Mouse (Mus musculus) liver, postnatal 0 days (tissue): Measurements from ENCODE around the gene Tfrc. TPM values are rescaled to one million over a fixed set of nuclear protein-coding genes. Genes with fewer than 3 reads are reported as not detected.
A peak's percentile ranks its signal among the peaks of the same experiment; 100 is the strongest.

Source experiments
- ATAC-seq: fragments of 200-750 bp; cut with Nextera tagmentation; 2 replicates; pipeline ENCODE4 v1.8.0; 2017; ENCODE audit warnings: mild to moderate bottlenecking, moderate library complexity
- DNase-seq: peaks from one replicate; pipeline ENCODE4 v3.0.0-alpha.2; 2016
- H3K27ac ChIP-seq: fragments of 300-500 bp; sonication (generic); 2 replicates; pipeline ENCODE4 v1.5.1; 2014; ENCODE audit warnings: antibody characterized with exemption, moderate library complexity, mild to moderate bottlenecking, low read depth
- H3K27me3 ChIP-seq: fragments of 300-500 bp; sonication (generic); 2 replicates; pipeline ENCODE4 v1.6.1; 2014; ENCODE audit warnings: low read length, control low read depth, mixed read lengths; ENCODE audit not compliant: insufficient read depth
- H3K36me3 ChIP-seq: fragments of 300-500 bp; sonication (generic); replicated peaks from 2 replicates; pipeline ENCODE4 v1.6.1; 2014; ENCODE audit warnings: mild to moderate bottlenecking, control low read depth, low read length, moderate library complexity, mixed read lengths; ENCODE audit not compliant: insufficient read depth
- H3K4me1 ChIP-seq: fragments of 300-500 bp; sonication (generic); 2 replicates; pipeline ENCODE4 v1.6.1; 2014; ENCODE audit warnings: antibody characterized with exemption, mild to moderate bottlenecking, control low read depth; ENCODE audit not compliant: insufficient read depth
- H3K4me2 ChIP-seq: fragments of 300-500 bp; sonication (generic); 2 replicates; pipeline ENCODE4 v1.6.1; 2014; ENCODE audit warnings: low read depth, mild to moderate bottlenecking, low read length, moderate library complexity, mixed read lengths
- H3K4me3 ChIP-seq: fragments of 300-500 bp; sonication (generic); 2 replicates; pipeline ENCODE4 v1.5.1; 2014; ENCODE audit warnings: low read depth, low read length
- H3K9ac ChIP-seq: fragments of 300-500 bp; sonication (generic); replicated peaks from 2 replicates; pipeline ENCODE4 v1.6.1; 2014; ENCODE audit warnings: mild to moderate bottlenecking, moderate library complexity
- H3K9me3 ChIP-seq: fragments of 300-500 bp; sonication (generic); 2 replicates; pipeline ENCODE4 v1.6.1; 2016; ENCODE audit warnings: mild to moderate bottlenecking, control low read depth, low read length, mixed read lengths
- CTCF ChIP-seq: sonication (generic); IDR thresholded peaks from 2 replicates; pipeline ENCODE4 v1.5.1; 2016; ENCODE audit warnings: antibody characterized with exemption, low read depth
- EP300 ChIP-seq: IDR thresholded peaks from 2 replicates; pipeline ENCODE4 v1.6.1; 2016; ENCODE audit warnings: antibody characterized with exemption, low read depth, mild to moderate bottlenecking
- WGBS: fragments of 180-500 bp; shearing (Covaris S2); extraction: QIAGEN DNeasy Blood & Tissue Kit; methylation state at CpG from one replicate; pipeline ENCODE4 v1.1.7; 2014; ENCODE audit not compliant: insufficient replicate concordance; 5-methylcytosine and 5-hydroxymethylcytosine counted together
- polyA plus RNA-seq: library from polyadenylated mRNA; unstranded; fragments of >200 nt; fragmentation: Nextera tagmentation; extraction: Ambion mirVana; gene quantifications from 2 replicates; pipeline ENCODE4 v1.2.1, GENCODE M21; 2015

Tfrc gene
- polyA plus RNA-seq, 1 experiment from 2014 or later, result 103 TPM

- DNase-seq, result no peak
- Histone ChIP-seq H3K36me3 (no peaks in the 10 kb centered on the region), H3K9me3 (no peaks in the 10 kb centered on the region), H3K4me1 (peaks cover 50% of the 10 kb centered on the region), H3K9ac (no peak overlapping the region), H3K27ac (no peak overlapping the region), H3K4me3 (no peak overlapping the region), H3K4me2 (no peak overlapping the region), H3K27me3 (no peaks in the 10 kb centered on the region)
- WGBS, result 86% methylated on average over 16 of the region's 16 CpGs
- TF ChIP-seq CTCF (no peak), EP300 (no peak)
- peak; percentile 48 for ATAC-seq
Observed at GRCm38 (mm10) chr16:32657498-32658250, 49.0 kb downstream of the Tfrc start.

DNA sequence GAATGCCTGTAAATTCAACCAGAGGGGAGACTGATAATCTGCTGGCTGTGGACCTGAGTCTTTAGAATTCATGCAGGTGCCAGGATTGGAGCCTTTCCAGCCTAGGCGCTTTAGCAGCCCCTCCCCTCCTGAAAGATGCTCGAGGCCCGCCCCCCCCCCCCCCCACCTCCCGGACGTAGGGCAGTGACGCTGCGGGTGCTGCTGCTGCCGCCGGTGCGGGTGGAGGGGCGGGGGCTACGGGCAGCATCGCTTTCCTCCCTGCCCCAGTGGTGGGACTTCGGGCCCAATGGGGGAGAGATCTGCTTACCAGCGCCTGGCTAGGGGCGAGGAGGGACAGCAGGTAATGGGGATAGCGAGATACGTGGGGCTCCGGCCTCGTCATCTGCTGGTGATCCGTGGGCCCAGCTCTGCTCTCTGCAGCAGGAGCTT is 50.0 kb downstream of the Tfrc start:
- no peak for TF ChIP-seq CTCF
- ATAC-seq, result no peak
- no peaks in the 10 kb centered on the region for H3K27me3 ChIP-seq
- peak overlapping the region; percentile 60 for H3K4me2 ChIP-seq
- H3K4me3 ChIP-seq, result peak overlapping the region; percentile 5
- DNase-seq, result no peak
- 24% methylated on average over 11 of the region's 21 CpGs for WGBS
- H3K36me3 ChIP-seq, result no peaks in the 10 kb centered on the region
- H3K9me3 ChIP-seq, result no peaks in the 10 kb centered on the region
- H3K27ac ChIP-seq, result no peak overlapping the region
- peaks cover 61% of the 10 kb centered on the region for H3K4me1 ChIP-seq
- H3K9ac ChIP-seq, result no peak overlapping the region

GRCm38 (mm10) chr16:32659385-32659784 is 50.7 kb downstream of the Tfrc start:
- Histone ChIP-seq H3K4me3 (peak overlapping the region; percentile 5; the same call in 1 of the 2 replicates), H3K9me3 (no peaks in the 10 kb centered on the region), H3K4me1 (peaks cover 67% of the 10 kb centered on the region), H3K27ac (peak overlapping the region; percentile 31; the same call in 1 of the 2 replicates), H3K27me3 (no peaks in the 10 kb centered on the region), H3K9ac (no peak overlapping the region), H3K4me2 (peak overlapping the region; percentile 60), H3K36me3 (no peaks in the 10 kb centered on the region)
- DNase-seq, result peak; percentile 61
- TF ChIP-seq CTCF, result peak; percentile 96
- TF ChIP-seq EP300, result no peak
- WGBS, result 18% methylated on average over 8 of the region's 8 CpGs
- peak; percentile 15; the same call in 1 of the 2 replicates for ATAC-seq

GRCm38 (mm10) chr16:32660095-32660494 is 51.4 kb downstream of the Tfrc start:
- peak overlapping the region; percentile 31 for H3K27ac ChIP-seq
- peak; percentile 14 for DNase-seq
- H3K9ac ChIP-seq, result no peak overlapping the region
- H3K27me3 ChIP-seq, result no peaks in the 10 kb centered on the region
- ATAC-seq, result no peak
- no peaks in the 10 kb centered on the region for H3K36me3 ChIP-seq
- H3K4me2 ChIP-seq, result no peak overlapping the region
- H3K9me3 ChIP-seq, result no peaks in the 10 kb centered on the region
- no peak for TF ChIP-seq CTCF
- no peak for TF ChIP-seq EP300
- WGBS, result 39% methylated on average over 1 of the region's 1 CpGs
- H3K4me3 ChIP-seq, result no peak overlapping the region
- peaks cover 71% of the 10 kb centered on the region for H3K4me1 ChIP-seq

DNA sequence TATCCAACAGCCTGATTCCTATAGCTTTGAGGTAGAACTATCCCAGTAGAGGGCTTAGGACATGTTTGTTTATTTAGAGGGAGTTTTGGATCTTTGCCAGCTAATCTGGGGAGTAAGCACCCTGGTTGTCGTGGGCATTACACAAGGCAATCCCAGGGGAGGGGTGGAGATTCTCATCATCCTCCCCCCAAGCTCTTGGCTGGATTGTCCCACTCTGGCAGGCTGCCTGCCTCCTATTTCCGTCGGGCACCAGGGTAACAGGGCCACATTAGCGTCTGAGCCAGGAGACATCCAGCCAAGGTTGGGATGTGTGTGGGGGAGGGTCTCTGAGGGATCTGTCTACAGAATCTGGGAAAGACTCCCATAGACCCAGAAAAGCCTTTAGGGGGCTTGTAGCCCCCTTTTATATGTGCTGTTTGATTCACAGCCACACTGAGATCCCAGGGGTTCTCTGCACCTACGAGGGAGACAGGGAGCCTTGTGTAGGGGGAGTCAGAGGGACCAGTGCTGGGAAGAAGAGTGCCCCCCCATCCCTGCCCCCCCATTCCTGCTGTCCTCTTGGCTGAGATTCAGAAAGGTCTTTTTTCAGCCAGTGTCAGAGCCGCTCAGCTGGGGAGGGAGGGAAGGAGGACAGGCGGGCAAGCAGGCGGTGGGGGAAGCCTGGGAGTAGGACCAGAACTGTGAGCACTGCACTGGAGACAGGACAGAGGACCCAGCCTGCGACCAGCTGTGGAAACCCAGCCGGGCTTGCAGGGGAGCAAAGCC is 52.0 kb downstream of the Tfrc start:
- H3K9ac ChIP-seq, result peak overlapping the region; percentile 28; the same call in 1 of the 2 replicates
- ATAC-seq, result peak; percentile 67
- TF ChIP-seq EP300 (no peak), CTCF (no peak)
- H3K4me3 ChIP-seq, result no peak overlapping the region
- peak overlapping the region; percentile 42; the same call in 1 of the 2 replicates for H3K4me2 ChIP-seq
- H3K27me3 ChIP-seq, result no peaks in the 10 kb centered on the region
- 41% methylated on average over 10 of the region's 10 CpGs for WGBS
- peaks cover 78% of the 10 kb centered on the region for H3K4me1 ChIP-seq
- H3K27ac ChIP-seq, result peak overlapping the region; percentile 31
- no peaks in the 10 kb centered on the region for H3K36me3 ChIP-seq
- peak; percentile 71 for DNase-seq
- no peaks in the 10 kb centered on the region for H3K9me3 ChIP-seq

DNA sequence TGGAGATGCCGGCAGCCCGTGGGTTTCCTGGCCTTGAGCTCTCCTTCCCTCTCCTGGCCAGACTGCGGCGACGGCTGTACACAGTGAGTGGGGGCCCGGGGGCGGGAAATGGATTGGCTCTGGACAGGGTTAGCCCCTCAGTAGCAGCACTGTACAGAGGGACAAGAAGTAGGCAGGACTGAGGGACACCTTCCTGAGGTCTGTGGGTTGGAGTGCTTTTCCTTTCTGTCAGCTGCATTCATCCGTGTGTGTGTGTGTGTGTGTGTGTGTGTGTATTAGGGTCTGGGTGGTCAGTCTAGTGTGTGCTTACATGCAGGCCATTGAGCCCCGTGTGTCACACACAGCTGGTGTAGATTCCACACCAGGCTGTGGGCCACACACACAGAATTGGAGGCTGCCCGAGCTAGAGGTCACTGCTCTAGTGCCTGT is 52.8 kb downstream of the Tfrc start:
- WGBS, result 38% methylated on average over 9 of the region's 10 CpGs
- H3K4me2 ChIP-seq, result 0 out of 2 replicates have a peak overlapping the region, but pooled peaks have one; percentile 20
- DNase-seq (peak; percentile 17), ATAC-seq (no peak)
- peak overlapping the region; percentile 28; the same call in 1 of the 2 replicates for H3K9ac ChIP-seq
- H3K36me3 ChIP-seq, result no peaks in the 10 kb centered on the region
- peaks cover 85% of the 10 kb centered on the region for H3K4me1 ChIP-seq
- H3K27ac ChIP-seq, result 0 out of 2 replicates have a peak overlapping the region, but pooled peaks have one; percentile 22
- H3K9me3 ChIP-seq, result no peaks in the 10 kb centered on the region
- no peak overlapping the region for H3K4me3 ChIP-seq
- no peak for TF ChIP-seq EP300
- H3K27me3 ChIP-seq, result no peaks in the 10 kb centered on the region
